Mouse (Mus musculus) T-helper 1 cell (primary cell): ENCODE data around the gene Col25a1.

Source experiments
- in situ Hi-C: fragments of 300-600 bp; cut with MboI, MseI; formaldehyde crosslinking; loops from one replicate; pipeline ENCODE4 v1.15.1; 2025; ENCODE audit warnings: high pct_unique_total_duplicates

Col25a1 gene

DNA sequence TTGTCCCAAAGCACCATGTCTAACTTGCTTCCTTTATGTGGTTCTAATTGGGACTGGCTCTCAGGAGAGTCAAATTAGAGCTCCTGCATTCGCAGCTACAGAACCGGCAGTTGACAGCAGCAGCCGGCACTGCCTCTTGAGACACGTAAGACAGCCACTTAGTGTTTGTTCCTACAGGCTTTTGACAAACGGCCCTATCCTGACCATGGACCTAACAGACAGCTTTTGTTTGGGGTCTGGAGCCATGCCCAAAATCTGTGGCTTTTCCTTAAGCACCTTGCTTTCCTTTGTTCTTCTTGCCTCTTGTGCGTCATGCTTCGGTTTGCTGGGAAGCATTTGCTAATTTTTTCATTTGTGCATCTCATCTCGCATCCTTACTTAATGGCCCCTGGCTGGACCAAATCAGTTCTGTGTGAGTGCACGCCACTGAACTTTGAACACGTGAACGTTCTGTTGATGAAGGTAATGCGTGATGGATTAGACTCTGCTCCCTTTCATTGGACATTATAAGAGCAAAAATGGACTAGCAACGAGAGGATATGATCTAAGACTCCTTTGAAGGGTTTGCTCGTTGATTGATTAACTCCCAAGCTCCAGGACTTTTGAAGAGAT lies 179.5 kb downstream of the Col25a1 start:
- in situ Hi-C loops = no loop called here

DNA sequence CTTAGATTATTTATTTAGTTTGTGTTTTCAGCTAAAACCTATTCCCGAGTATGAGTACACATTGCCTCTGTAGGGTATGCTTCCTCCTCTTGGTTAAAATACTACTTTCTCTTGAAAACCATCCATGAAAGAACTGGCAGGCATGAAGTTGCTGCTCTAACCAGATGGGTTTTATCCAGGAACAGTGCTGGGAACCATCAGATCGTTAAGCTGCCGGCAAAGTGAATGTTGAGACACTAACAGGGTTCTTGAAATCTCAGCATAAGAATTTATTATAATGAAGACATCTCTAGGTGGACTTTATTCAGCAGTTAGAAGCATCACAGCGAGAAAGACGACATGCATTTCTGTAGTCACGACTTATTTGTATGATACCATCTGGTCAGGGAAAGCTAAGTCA lies 181.9 kb downstream of the Col25a1 start:
- in situ Hi-C loops = no loop called here

DNA sequence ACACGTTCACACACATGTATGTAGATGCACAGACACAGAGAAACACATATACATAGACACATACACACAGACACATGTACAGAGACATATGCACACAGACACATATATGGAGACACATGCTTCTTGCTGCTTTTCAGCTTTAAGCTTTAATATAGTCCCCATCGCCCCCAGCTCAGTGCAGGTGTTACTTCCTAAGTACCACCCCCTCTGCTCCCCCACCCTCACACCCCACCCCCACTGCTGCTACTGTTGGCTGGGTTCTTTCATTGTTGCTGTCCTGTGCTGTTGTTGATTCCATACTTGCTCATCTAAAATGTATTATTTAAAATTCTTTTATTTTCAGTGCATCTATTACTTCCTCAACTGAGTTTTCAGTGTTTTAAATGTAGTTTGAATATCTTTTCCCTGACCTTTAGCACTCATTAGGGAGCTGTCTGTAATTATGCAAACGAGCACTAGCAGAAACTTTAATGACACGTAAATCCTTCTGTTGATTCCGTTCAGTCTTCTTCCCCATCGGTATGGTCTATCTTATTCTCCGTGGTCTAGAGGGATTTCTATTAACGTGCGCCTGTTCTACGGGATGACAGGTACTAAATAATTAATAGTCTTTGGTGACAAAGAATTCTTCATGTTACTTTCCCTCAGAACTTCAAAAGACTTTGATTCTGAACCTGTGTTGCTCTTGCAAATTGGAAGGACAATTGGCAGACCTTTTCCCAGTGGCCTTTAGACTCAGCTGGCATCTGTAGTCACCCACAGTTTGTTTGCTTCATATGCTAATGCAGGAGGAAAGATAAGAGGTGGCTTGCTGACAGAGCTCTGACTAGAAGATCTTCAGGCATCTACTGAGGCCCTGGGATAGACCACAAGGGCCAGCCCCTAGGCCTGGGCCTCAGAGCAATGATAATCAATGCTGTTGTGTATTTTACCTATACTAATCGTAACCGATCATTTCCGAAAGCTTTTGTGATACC lies 196.0 kb downstream of the Col25a1 start:
- in situ Hi-C loops = no loop called here

DNA sequence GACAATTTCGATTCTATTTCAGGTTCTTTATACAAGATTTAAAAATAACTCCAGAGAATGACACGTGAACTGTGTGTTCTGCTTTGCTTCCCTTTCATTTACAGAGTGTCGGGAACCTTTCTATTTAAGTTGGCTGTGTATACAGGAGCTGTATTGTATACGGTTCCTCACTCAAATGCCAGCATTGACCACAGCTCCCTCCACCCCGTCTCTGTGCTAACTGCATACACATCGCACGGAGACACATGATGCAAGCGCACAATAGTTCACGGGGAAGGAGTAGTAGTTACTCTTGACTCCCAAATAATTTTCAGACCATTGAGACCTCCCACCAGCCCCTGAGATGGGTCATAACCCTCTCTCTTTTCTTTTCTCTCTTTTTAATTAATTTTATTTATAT lies 197.6 kb downstream of the Col25a1 start:
- in situ Hi-C loops = no loop called here

DNA sequence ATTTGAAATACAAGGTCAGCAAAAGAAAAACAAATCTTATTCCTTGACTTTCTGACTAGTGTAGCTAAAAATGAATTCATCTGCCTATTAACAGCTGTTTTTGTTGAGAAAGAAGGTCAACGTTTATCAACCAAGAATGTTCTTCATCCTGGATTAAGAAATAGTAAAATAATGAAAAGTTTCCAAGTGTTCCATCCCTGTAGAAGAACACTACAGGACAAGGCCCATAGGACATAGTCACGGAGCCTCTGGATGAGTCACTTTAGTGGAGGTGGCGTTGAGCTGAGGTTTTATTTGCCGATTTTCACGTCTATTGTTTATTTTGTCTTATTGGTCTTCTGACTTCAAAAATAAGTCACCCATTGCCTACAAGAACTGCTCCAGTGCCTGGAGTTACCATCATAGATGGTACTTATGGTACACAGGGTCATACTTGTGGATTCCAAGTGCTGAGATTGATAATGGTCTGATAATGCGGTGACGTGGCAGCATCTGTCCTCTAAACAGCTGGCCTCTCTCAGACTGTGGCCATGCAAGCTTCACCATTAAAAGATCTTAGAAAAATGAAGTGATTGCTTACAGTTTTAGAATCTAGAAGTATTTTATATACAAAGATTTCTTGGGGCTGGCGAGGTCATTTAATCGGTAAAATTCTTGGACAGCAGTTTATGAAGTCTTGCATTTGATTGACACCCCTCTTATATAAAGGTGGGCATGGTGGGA lies 198.7 kb downstream of the Col25a1 start:
- in situ Hi-C loops = no loop called here

DNA sequence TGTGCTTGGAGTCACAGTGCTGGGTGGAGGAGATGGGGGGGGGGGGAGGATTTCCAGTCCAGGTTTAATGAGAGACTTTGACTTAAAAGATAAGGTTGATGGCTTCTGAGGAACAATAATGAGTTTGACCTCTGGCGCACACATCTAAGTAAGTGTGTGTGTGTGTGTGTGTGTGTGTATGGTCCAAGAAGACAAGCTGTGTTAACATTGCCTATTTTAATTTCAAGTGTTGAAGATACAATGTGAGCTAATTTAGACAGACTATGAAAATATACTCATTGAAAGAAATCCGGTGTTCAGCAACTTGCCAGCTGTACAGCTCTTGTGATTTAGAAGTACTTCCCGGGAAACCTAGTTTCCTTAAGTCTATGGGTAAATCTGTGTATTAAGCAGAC lies 199.3 kb downstream of the Col25a1 start:
- in situ Hi-C loops = no loop called here

DNA sequence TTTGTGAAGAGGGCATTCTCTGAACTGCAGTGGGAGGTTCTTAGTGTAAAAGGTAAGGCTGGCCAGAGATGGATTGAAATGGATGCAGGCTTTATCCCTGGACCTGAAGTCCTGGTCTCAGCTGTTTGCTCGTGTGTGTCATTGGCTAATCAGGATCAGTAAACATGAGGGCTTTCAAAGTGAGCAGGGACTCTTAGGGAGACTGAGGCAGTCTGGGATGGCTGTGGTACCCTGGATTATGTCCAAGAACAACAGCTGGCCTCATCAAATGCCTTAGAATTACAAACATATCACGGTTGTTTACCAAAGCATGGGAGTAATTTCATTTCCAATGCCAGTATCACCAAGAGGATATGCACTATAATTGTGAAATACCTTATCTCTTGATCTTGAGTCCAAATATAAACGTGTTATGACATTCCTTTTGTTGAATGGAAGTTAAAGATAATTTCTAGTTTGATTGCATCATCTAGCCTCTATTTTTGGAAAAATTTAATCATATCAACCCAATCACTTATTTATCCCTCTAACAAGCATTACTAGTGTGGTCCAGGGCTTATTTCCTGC lies 201.1 kb downstream of the Col25a1 start:
- in situ Hi-C loops = no loop called here

DNA sequence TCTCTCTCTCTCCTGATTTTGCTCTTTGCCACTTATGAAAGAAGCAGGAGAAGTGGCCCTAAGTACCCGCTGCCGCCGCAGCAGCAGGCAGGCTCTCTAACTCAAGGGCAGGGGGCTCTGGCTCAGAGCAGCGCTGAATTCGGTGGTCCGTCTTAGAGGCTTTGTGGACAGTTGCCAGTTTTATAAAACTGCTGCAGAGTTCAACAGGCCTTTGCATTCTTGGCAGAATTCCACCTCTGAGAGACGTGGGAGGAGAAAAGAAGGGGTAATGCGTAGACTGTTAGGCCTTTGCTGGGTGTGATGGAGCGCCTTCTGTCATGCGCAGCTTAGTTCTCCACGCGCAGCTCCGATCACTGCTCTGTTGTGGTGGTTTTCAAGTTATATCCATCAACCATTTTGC lies 206.6 kb downstream of the Col25a1 start:
- in situ Hi-C loops = no loop called here

DNA sequence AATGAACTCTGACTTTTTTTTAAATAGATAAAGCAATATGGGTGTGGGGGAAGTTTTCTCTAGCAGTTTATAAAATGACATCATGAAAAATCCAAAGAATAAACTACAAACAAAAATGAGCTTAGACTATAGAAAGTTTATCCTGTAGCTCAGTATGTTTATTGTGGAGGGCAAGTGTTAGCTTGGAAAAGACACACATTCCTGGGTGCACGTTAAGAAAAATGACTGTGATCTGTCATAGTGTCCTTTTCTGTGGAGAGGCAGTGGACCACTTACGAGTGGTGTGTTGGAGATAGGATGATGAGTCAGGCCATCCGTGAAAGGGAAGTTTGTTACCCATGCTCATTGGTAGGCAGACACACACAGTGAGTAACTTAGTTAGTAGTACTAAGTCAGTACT lies 207.1 kb downstream of the Col25a1 start:
- in situ Hi-C loops = no loop called here

DNA sequence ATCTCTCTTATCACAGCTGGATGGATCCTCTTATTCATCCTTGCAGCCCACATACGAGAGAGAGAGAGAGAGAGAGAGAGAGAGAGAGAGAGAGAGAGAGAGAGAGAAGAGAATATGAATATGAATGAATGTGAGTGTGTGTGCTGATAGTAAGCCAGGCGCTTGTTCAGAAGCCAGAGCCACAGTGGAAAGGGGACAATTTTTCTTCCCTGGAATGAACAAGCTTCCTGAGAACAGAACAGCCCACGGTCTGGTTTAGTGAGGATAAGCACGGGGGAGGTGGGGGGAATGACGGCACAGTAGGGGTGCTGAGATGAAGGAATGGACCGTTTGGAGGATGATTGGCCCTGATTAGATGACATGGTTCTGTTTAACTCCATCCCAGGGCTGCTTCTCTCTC lies 218.9 kb downstream of the Col25a1 start:
- in situ Hi-C loops = no loop called here

DNA sequence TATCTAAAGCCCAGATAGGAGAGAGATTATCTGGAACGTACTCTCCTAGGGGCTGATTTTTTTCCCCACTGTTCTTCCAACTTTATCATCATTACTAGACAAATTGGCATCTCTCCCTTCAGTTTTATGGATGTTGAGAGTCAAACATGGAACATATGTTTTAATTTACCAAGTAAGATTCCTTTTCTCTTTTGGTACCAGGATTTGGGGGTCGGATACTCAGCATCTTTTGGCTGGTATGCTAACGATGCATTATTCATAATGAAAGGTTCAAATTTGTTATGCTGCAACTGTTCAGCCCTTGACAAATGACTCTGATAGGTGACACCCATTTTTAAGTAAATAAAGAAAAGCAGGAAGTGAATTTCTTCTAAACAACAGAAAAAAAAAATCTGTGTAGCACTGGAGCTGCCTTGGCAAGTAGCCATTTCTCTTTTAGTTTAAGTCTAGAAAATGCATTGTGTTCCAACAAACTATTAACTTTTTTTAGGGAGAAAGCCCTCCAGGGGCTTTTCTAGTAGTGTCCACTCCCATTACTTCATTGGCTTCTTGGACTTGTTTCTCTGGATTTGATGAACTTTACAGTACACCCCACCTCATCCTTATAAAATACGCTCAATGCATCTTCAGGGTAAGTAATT lies 223.2 kb downstream of the Col25a1 start:
- in situ Hi-C loops = no loop called here

DNA sequence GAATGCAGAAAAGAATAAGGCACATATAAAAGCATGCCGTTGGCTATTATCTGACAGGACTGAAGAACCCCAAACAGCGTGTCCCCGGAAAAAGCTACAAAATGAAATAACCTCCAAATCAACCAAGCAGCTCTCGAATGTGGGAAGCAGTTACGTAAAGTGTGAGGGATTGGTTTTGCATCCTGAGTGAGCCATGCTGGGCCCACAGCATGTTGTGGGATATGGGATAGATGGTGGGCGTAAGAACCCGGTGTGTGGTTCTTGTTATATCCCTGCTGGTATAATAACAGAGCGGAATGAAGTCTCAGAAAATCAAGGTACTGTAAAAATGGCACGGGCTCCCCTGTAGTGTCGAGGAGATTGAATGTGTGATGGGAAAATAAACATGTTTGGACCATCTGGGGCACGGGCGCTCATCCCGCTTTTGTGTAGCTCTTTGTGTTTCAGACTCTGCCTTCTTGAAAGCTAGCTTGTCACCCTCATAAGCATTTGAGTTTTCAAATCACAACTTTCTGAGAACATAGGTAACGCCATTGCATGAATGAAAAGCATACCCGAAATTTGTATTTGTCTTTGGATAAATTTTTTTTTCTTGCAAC lies 225.4 kb downstream of the Col25a1 start:
- in situ Hi-C loops = no loop called here

DNA sequence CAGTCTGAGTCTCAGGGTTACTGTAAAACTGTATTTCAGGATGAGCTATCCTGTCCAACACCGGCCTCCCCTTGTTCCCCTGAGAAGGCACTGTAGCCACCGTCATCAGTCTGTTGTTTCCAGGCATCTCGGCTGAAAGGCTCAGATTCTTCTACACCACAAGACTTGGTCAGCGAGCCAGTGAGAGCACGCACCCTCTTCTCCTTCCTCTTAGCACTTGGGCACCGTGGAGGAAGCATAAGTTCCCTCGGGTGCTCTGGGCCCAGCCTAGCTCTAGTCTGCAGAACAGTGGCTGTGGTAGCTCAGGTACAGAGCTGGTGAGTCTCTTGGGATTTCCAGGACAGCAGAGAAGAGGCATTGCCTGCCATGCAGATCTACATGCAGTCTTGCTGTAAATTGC lies 229.5 kb downstream of the Col25a1 start:
- in situ Hi-C loops = no loop called here

DNA sequence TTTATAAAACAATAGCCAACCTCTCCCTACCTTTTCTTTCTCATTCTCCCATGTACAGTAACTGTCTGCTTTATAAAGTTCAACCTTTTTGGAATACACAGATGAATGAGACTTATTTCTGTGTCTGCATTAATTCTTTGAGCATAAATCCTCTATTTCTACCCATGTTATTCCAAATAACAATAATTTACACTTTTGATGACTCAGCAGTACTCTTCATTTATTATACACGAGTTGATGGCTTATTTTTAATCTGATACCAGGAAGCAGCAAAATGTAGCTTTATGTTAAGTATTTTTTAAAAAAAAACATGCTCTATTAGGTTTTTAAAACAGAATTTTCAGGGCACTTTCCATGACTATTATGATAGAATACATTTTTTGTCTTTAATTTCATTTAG lies 230.6 kb downstream of the Col25a1 start:
- in situ Hi-C loops = no loop called here

DNA sequence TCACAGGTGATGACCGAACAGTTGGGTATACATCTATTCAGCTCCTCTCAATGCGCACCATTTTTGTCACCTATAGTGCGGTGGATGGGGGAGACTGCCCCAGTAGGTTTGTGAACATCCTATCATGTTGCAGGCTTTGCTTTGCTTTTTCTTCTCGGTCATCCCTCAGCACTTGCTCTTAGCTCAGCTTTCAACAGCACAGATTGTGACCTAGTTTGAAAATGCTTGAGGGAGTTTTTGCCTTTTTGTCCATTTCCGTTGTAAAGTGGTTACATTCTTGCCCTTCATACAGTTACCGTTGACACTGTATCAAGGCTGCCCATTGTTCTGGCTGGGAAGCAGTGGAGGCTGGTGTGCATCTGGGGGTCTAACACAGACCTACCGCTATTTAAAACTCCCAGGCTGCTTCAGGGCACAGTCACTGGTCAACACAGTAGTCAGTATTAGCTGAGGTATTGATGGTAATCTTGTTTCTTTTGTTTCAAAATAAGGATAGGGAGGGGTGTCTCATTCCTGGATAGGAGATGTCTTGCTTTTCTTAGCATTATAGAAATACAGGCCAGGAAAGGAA lies 231.6 kb downstream of the Col25a1 start:
- in situ Hi-C loops = no loop called here

DNA sequence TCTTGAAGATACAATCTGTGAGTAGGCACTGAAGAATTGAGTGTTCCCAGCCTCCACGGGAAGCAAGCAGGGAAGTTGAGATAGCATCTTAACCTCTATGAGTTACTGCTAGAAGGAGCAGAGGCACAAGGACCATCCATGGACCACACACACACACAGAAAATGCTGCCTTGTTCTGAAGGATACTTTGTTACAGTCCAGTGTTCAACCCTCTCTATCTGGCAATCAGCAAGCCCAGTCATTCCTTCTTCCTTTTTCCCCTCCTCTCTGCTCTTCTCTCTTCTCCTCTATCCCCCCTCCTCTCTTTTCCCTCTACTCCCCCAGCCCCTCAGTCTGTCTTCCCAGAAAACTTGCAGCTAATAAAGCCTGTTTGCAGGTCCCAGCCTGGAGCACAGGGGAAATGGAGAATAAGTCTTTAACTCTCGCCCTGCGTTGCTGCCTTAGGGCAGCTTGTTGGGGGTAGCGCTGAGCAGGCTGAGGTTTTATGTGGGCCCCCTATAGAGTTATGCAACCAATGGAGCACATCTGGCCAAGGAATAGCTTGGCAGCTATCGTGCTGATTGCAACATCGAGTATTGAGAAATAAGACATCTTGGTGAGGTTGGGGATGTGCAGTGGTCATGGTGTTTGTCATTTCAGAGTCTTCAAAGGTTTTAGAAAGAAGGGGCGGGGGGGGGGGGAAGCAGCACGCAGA lies 235.8 kb downstream of the Col25a1 start:
- in situ Hi-C loops = no loop called here

DNA sequence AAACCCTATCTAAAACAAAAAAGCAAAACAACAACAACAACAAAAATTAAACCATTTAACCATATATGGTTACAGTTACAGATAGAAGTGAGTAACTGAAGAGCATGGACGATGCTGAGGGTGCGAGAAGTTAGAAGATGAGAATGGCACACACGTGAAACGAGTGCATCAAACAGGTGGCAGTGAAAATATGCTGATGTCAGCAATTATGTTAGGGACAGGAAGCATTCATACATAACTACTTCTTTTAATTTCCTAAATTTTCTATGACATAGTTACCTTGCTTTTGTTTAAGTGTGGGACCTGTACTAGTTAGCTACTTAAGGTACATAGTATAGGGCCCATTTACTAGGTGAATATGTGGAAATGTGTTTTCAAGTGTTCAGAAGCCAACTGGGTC lies 237.1 kb downstream of the Col25a1 start:
- in situ Hi-C loops = no loop called here

DNA sequence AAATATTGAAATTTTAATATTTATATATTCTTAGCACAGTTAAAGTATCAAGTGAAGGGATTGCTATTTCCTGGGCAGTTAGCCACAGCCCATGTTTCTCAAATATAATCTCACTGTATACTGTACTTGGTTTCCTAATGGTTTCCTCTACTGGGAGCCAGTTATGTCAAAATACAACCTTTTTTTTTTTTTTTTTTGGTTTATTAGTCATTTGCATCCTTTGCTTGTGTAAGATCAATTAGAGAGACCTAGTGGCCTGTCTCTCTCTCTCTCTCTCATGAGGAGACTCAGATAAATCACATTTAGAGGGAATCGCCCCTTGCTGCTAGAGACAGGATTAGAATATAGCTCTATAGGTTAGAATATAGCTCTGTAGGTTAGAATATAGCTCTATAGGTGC lies 237.8 kb downstream of the Col25a1 start:
- in situ Hi-C loops = no loop called here

DNA sequence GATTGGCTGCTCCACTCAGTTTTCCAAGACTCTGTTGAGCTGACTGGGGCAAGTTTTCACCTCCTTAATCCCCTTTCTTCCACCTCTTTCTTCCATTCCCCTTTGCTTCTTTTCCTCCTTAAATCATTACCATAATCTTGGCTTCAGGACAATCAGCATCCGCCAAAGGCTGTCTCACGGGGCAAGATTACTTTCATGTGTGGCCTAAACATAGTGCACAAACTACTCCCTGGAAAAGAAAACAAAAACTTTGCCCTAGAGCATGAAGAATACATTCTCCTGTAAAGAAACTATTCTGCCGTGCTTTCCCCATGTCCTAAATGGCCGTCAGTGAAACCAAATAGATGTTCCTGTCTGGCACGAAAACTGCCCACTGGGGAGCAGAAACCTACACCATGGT lies 238.9 kb downstream of the Col25a1 start:
- in situ Hi-C loops = no loop called here

DNA sequence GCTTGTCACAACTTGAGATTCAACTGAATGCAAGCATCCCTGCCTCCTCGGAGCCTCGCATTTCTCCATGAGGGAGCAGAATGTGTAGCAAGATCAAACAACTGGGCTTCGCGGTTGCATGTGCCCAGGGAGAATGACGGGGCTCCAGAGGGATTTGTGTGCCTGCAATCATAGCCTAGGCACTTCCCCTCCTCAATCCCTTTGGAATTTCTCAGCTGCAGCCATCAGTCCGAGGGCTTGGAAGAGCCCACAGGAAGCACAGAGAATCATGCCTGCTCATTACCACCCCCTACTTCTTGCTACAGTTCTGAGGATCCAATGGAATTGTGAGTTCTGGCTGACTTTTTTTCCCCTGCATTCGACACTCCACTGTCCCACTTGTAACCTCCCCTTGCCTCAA lies 241.8 kb downstream of the Col25a1 start:
- in situ Hi-C loops = no loop called here
